Mouse (Mus musculus): Measurements from ENCODE around the gene Cpsf6.

Gene Cpsf6

DNA sequence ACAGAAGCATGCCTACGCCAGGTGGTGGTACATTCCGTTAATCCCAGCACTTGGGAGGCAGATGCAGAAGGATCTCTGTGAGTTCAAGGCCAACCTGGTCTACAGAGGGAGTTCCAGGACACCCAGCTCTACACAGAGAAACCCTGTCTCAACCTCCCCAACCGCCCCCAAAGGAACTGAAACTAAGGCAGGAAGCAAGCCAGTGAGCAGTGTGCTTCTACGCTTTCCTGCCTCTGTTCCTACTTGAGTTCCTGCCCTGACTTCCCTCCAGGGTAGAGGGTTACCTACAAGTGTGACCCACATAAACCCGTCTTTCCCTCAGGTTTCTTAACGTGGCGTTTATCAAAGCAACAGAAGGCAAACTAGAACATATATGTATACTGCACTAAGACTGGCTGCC is 56.0 kb downstream of the Cpsf6 start:
- no peak for DNase-seq (ENCODE audit: low spot score)

DNA sequence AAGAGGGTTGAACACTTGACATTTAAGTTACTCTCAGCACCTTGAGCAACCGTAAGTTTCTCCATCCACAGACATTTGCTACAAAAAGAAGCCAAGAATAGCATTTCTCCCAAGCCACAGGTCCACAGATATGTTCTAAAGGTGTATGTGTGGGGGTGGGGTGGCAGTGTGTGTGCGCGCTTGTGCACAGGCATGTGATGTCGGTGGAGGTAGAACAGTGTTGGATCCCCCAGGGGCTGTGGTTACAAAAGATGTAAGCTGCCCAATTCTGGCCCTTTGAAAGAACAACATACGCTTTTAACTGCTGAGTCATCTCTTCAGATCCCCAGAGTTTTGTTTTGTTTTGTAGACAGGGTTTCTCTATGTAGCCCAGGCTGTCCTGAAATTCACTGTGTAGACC is 57.2 kb downstream of the Cpsf6 start:
- no peak for DNase-seq (ENCODE audit: low spot score)

DNA sequence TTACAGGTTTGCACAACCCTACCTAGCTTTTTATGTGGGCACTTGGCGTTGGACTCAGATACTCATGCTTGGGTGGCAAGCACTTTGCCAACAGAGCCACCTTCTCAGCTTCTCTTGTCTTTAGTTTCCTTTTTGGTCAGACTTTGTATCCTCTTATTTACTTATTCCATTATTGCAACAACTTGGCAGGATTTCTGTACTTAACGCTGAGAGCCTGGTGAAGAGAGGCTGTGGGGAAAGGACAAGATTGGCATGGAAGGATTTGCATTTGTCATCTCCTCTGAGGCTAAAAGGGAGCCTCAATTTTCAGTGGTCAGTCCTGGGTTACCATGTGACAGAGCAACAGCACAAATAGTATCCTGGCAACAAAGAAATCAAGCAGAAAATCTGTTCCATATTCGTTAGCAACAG is 59.2 kb downstream of the Cpsf6 start:
- no peak for DNase-seq (ENCODE audit: low spot score)

DNA sequence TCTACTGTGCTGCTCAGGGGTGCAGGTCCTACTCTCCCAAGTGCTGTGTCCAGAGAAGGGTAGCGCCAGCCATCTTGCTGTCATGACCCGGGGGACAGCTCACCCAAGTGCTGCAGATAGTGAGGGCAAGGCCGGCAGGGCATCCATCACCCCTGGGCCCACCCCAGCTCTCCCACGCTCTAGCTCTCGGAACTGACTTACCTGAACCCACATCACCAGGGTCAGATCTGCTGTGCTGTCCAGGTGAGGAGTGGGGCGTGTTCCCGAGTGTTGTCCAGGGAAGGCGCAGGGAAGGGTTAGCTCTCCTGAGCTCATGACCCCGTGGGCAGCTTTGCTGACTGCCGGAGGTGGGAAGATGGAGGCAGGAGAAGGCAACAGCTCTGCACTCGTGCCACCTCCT is 63.4 kb downstream of the Cpsf6 start:
- DNase-seq (ENCODE audit: low spot score) = no peak

GRCm38 (mm10) chr10:117313133-117313532 is 66.7 kb downstream of the Cpsf6 start:
- DNase-seq (ENCODE audit: low spot score) = no peak

GRCm38 (mm10) chr10:117312168-117312567 is 67.6 kb downstream of the Cpsf6 start:
- DNase-seq (ENCODE audit: low spot score) = no peak

GRCm38 (mm10) chr10:117304371-117304770 is 75.4 kb downstream of the Cpsf6 start:
- DNase-seq (ENCODE audit: low spot score) = no peak

GRCm38 (mm10) chr10:117301688-117302087 is 78.1 kb downstream of the Cpsf6 start:
- DNase-seq (ENCODE audit: low spot score) = no peak

GRCm38 (mm10) chr10:117299901-117300520 is 79.8 kb downstream of the Cpsf6 start:
- DNase-seq (ENCODE audit: low spot score) = no peak

GRCm38 (mm10) chr10:117299106-117299505 is 80.7 kb downstream of the Cpsf6 start:
- no peak for DNase-seq (ENCODE audit: low spot score)

- no peak for DNase-seq (ENCODE audit: low spot score)
These were observed 81.5 kb downstream of the Cpsf6 start for GRCm38 (mm10) chr10:117298336-117298735.
